Mouse (Mus musculus): Measurements from ENCODE around the gene Sec14l2. TPM values are rescaled to one million over a fixed set of nuclear protein-coding genes. Genes with fewer than 3 reads are reported as not detected.
"Not testable (repeated sequence)": the region's sequence is repeated elsewhere in the genome, so short reads cannot be mapped to it uniquely, and the experiment has no call there.

Gene Sec14l2
- polyA plus RNA-seq, 1 experiment from 2014 or later, result 2.0 TPM

DNA sequence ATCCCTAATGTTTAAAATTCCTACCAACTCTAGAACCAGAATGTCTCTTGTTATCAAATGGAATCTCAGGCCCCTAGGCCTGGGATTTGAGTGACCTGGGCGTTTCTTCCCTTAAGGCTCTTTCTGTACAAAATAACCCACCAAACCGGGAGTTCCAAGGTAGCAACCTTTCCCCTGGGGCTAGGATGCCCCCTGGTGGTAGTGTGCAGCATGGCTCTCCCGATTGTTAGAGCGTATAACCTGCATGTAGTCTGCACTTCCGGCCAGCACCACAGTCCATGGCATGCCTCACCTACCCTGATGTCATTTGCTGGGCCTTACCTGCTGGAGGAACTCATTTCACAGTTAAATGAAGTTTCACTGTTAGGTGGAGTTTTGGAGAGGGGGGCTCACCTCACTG lies 707 bp upstream of the Sec14l2 start:
- Histone ChIP-seq H3K36me3 (no peaks in the 10 kb centered on the region), H3K4me1 (peaks cover 3% of the 10 kb centered on the region; the same call in 1 of the 2 replicates), H3K9ac (no peak overlapping the region), H3K4me3 (no peak overlapping the region), H3K9me3 (no peaks in the 10 kb centered on the region), H3K27ac (no peak overlapping the region), H3K4me2 (no peak overlapping the region), H3K27me3 (peaks cover 10% of the 10 kb centered on the region; the same call in 1 of the 2 replicates)
- WGBS, result 59% methylated on average over 5 of the region's 5 CpGs
- ATAC-seq (ENCODE audit: insufficient number of reproducible peaks, low FRiP score, low TSS enrichment, low read depth), result no peak

DNA sequence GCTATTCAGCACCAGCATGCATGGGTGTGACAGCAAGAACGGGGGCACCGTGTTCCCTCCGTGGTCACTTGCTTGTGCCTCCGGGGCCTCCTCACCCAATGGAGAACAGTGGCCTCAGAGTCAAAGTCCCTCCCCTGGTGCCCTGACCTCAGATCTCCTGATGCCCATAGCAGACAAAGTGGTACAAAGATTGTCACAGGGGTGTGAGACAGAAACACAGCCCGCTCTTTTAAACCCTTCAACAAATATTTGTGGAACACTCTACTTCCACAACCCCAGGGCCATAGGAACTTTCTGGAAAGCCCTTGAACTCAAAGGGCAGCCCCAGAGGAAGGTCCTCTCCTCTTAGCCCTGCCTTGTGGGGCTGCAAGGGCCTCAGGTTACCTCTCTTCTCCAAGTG lies 989 bp downstream of the Sec14l2 start:
- H3K4me3 ChIP-seq, result no peak overlapping the region
- H3K4me1 ChIP-seq, result peaks cover 19% of the 10 kb centered on the region
- 82% methylated on average over 5 of the region's 5 CpGs for WGBS
- no peak for ATAC-seq (ENCODE audit: insufficient number of reproducible peaks, low FRiP score, low TSS enrichment, low read depth)
- H3K4me2 ChIP-seq, result no peak overlapping the region
- H3K36me3 ChIP-seq, result no peaks in the 10 kb centered on the region
- H3K27ac ChIP-seq, result no peak overlapping the region
- no peak overlapping the region for H3K9ac ChIP-seq
- peaks cover 13% of the 10 kb centered on the region; the same call in 1 of the 2 replicates for H3K27me3 ChIP-seq
- H3K9me3 ChIP-seq, result no peaks in the 10 kb centered on the region

DNA sequence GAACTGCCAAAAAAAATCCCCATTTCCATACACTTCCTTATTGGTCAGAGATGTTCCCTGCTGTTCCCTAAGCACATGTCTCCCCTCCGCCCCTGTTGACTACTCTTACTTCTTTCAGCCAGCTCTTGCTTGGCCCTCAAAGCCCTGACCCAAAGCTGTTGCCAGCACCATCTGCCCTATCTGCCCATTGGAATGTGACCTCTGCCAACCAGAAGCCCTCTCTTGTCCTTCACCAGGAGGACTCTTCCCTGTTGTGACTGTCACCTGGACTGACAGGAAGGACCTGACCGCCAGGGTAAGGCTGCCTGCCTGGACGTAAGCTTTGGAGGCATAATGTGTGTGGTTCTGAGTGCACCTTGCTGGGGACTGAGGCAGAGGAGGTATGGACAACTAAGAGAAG lies 1.5 kb downstream of the Sec14l2 start:
- Histone ChIP-seq H3K9ac (no peak overlapping the region), H3K27ac (no peak overlapping the region)

DNA sequence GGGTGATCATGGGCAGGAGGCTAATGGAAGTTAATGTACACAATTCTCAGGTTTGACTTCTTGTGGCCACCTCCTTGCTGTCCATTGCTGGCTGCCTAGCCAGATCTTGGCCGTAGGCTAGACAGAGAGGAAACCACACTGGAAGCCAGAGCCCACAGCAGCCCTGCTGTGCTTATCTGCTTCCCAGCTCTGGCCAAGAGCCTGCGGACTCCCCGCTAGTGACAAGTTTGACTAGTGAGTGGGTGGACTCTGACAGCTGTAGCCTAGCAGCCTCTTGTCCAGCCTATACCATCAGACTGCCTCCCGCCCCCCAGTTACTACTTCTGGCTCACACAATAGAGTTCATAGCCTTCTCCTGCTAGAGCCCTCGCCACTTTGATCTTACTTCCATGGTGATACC lies 3.6 kb downstream of the Sec14l2 start:
- no peak for ATAC-seq (ENCODE audit: insufficient number of reproducible peaks, low FRiP score, low TSS enrichment, low read depth)

More for the DNA sequence above, 1.5 kb downstream of the Sec14l2 start:
- WGBS, result 82% methylated on average over 3 of the region's 3 CpGs
- Histone ChIP-seq H3K4me1 (peaks cover 19% of the 10 kb centered on the region), H3K4me2 (no peak overlapping the region), H3K9me3 (no peaks in the 10 kb centered on the region), H3K4me3 (no peak overlapping the region), H3K27me3 (peaks cover 13% of the 10 kb centered on the region; the same call in 1 of the 2 replicates), H3K36me3 (no peaks in the 10 kb centered on the region)
- no peak for ATAC-seq (ENCODE audit: insufficient number of reproducible peaks, low FRiP score, low TSS enrichment, low read depth)

DNA sequence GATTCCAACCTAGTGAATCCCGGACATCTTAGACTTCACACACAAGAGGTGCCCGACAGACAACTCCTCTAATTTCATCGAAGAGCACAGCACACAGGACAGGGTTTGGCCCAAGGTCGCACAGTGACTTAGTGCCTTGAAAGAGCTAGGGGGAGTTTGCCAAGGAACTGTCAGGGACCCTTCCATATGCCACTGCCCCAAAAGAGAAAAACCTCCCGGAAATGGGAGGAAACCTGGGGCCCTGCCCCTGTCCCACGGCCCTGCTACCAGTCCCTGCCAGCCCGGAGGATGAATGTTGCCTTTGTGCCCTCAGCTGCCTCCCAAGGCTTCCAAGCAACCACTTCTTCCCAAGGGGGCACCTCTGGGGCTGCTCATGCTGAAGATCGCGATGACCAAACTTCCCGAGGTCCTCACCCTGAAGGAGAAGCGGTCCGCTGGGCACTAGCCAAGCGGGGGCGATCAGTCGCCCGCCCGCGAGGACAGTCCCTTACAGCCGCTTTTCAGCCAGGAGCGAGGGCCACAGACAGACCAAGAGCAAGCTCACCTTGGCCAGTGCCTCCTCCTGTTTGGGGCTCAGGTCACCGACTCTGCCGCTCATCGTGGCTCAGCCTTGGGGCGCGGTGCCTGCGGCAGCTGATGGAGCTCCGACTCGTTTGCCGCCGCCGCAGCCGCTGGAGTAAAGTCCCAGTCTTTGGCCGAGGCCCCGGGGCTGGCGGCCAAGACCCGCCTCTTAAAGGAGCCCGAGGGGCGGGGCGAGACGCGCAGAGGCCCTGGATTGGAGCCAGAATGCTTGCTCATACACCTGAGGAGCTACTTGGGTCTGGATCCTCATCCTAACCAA lies 4.9 kb downstream of the Sec14l2 start:
- Histone ChIP-seq H3K9me3 (no peaks in the 10 kb centered on the region), H3K4me1 (peaks cover 19% of the 10 kb centered on the region), H3K27ac (peak overlapping the region; percentile 78), H3K27me3 (peaks cover 13% of the 10 kb centered on the region; the same call in 1 of the 2 replicates), H3K4me2 (peak overlapping the region; percentile 94), H3K4me3 (peak overlapping the region; percentile 53), H3K9ac (peak overlapping the region; percentile 58), H3K36me3 (no peaks in the 10 kb centered on the region)
- 3% methylated on average over 41 of the region's 41 CpGs for WGBS
- peak; percentile 36; the same call in 1 of the 2 replicates for ATAC-seq (ENCODE audit: insufficient number of reproducible peaks, low FRiP score, low TSS enrichment, low read depth)

More for the DNA sequence above, 3.6 kb downstream of the Sec14l2 start:
- no peaks in the 10 kb centered on the region for H3K36me3 ChIP-seq
- H3K27ac ChIP-seq, result no peak overlapping the region
- WGBS, result 73% methylated on average over 5 of the region's 5 CpGs
- H3K4me3 ChIP-seq, result no peak overlapping the region
- no peak overlapping the region for H3K9ac ChIP-seq
- H3K4me2 ChIP-seq, result no peak overlapping the region
- no peaks in the 10 kb centered on the region for H3K9me3 ChIP-seq
- H3K4me1 ChIP-seq, result peaks cover 19% of the 10 kb centered on the region
- H3K27me3 ChIP-seq, result peaks cover 13% of the 10 kb centered on the region; the same call in 1 of the 2 replicates

DNA sequence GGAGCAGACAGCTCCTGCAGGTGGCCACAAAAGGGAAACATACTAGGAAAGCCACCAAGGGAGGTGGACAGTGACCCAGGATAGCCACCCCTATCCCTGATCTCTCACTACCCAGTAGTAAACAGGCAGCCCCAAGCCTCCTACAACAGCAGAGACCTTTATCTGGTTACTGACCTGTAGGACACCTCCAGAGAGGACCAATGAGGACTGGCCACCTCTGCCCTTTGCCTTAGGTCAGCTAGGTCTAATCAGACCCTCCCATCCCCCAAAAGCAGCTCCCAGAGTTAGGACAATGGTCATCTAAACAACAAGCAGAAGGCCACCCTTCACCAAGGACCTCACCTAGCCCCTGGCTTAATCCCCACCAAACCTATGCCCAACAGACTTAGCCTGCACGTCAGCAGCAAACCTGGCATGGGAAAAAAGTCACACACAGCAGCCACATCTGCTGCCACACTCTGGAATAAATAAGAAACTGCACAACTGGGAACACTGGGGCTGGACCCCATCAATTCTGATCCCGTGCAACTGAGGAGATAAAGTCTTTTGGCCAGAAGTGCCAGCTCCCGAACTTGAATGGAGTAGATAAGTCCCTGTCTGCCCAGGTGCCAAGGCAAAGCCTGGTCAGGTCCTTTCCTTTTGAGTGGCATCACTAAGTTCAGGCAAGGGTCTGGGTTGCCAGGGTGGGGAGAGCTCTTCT lies 5.7 kb downstream of the Sec14l2 start:
- Histone ChIP-seq H3K9ac (peak overlapping the region; percentile 58; the same call in 1 of the 2 replicates), H3K9me3 (no peaks in the 10 kb centered on the region), H3K4me3 (peak overlapping the region; percentile 53), H3K36me3 (no peaks in the 10 kb centered on the region), H3K4me2 (peak overlapping the region; percentile 94), H3K4me1 (peaks cover 19% of the 10 kb centered on the region), H3K27ac (peak overlapping the region; percentile 78; the same call in 1 of the 2 replicates), H3K27me3 (peaks cover 13% of the 10 kb centered on the region; the same call in 1 of the 2 replicates)
- 24% methylated on average over 3 of the region's 3 CpGs for WGBS
- ATAC-seq (ENCODE audit: insufficient number of reproducible peaks, low FRiP score, low TSS enrichment, low read depth), result no peak

DNA sequence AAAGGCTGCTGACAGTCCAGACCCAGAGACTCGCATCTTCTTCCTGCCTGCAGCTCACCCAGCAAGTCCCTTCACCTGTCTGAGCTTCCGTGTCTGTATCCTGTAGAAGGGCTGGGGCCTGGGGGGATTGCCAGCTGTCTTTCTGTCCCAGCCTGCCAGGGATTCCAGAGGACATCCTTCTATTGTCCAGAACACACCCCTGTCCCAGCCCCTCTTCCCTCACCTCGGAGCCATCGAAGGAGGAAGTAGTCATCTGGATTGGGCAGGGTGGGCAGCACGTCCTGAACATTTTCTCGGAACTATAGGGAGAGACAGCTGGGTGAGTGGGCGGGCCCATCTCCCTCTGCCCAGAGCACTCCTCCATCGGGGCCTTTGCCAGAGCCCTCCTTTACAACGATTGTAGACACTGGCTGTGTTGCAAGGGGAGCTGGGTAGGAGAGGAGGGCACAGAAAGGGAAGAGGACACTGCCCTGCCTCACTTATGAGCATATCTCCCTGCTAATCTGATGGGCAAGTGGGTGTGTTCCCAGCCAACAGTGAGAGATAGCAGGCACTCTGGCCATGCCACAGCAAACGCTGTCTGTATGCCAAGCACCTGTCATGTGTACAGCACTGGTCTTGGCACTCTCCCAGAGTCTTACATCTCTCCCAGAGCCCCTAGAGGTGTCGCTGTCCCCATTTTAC lies 6.6 kb downstream of the Sec14l2 start:
- 0 out of 2 replicates have a peak, but pooled peaks have one; percentile 3 for ATAC-seq (ENCODE audit: insufficient number of reproducible peaks, low FRiP score, low TSS enrichment, low read depth)
- no peak overlapping the region for H3K4me2 ChIP-seq
- H3K9ac ChIP-seq, result no peak overlapping the region

DNA sequence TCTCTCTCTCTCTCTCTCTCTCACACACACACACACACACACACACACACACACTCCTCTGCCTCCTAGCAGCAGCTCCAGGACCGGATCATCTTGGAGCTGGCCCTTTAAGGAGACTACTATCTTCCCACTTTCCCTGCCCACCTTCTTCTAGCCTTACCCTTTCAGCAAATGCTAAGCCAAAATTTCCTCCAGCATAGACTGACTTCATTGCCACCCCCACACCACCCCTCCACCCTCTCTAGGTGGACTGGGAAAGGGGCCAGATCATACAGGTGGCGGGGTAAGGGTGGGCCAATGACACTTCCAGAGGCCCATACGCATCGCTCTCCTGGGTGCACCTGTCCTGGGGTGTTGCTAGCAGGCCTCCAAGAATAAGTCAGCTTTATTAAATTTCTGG lies 7.8 kb downstream of the Sec14l2 start:
- no peak overlapping the region for H3K9ac ChIP-seq
- H3K27ac ChIP-seq, result no peak overlapping the region
- H3K4me3 ChIP-seq, result no peak overlapping the region
- H3K9me3 ChIP-seq, result no peaks in the 10 kb centered on the region
- no peak overlapping the region for H3K4me2 ChIP-seq
- H3K4me1 ChIP-seq, result peaks cover 19% of the 10 kb centered on the region
- H3K36me3 ChIP-seq, result no peaks in the 10 kb centered on the region
- WGBS, result 86% methylated on average over 4 of the region's 4 CpGs
- ATAC-seq (ENCODE audit: insufficient number of reproducible peaks, low FRiP score, low TSS enrichment, low read depth), result no peak
- H3K27me3 ChIP-seq, result peaks cover 9% of the 10 kb centered on the region; the same call in 1 of the 2 replicates

More for the DNA sequence above, 6.6 kb downstream of the Sec14l2 start:
- H3K4me1 ChIP-seq, result peaks cover 19% of the 10 kb centered on the region
- H3K27me3 ChIP-seq, result peaks cover 13% of the 10 kb centered on the region; the same call in 1 of the 2 replicates
- no peak overlapping the region for H3K4me3 ChIP-seq
- H3K36me3 ChIP-seq, result no peaks in the 10 kb centered on the region
- WGBS, result 48% methylated on average over 11 of the region's 11 CpGs
- H3K27ac ChIP-seq, result no peak overlapping the region
- no peaks in the 10 kb centered on the region for H3K9me3 ChIP-seq

DNA sequence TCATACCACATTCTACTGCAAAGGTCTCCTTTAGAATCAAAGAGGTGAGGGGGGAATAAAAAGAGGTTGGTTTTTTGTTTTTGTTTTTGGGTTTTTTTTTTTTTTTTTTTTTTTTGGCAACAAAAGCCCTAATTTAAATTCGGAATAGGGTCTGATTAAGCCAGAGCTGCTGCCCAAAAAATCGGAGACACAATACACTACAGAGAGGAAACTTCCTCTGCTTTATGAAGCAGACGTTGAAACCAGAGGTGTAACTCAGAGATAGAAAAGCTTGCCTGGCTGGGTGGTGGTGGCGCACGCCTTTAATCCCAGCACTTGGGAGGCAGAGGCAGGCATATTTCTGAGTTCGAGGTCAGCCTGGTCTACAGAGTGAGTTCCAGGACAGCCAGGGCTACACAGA lies 8.7 kb downstream of the Sec14l2 start:
- WGBS, result 84% methylated on average over 6 of the region's 6 CpGs
- H3K4me1 ChIP-seq, result peaks cover 19% of the 10 kb centered on the region
- not testable (repeated sequence) for H3K9me3 ChIP-seq; H3K9ac ChIP-seq; ATAC-seq (ENCODE audit: insufficient number of reproducible peaks, low FRiP score, low TSS enrichment, low read depth); H3K4me2 ChIP-seq; H3K27ac ChIP-seq; H3K36me3 ChIP-seq; H3K27me3 ChIP-seq; H3K4me3 ChIP-seq

DNA sequence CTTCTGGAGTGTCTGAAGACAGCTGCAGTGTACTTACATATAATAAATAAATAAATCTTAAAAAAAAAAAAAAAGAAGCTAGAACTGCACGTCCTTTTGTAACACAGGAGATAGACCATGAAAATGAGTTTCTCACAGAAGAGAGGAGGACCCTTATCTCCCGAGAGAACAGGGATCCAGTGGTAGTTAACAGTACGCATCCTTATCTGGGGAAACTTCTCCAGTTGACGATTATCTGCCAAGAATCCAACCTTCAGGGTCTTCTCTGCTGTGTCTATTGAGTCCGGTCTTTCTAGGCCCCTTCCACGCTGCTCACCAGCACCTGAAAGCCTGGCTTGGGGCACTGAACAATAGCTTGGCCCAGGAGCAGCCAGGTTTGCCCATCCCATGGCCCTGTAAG lies 9.2 kb downstream of the Sec14l2 start:
- H3K36me3 ChIP-seq, result no peaks in the 10 kb centered on the region
- no peak overlapping the region for H3K4me2 ChIP-seq
- ATAC-seq (ENCODE audit: insufficient number of reproducible peaks, low FRiP score, low TSS enrichment, low read depth), result no peak
- 0 out of 2 replicates have a peak, but pooled peaks cover 3% of the 10 kb centered on the region for H3K27me3 ChIP-seq
- H3K9ac ChIP-seq, result no peak overlapping the region
- H3K4me1 ChIP-seq, result peaks cover 17% of the 10 kb centered on the region
- H3K4me3 ChIP-seq, result no peak overlapping the region
- no peak overlapping the region for H3K27ac ChIP-seq
- WGBS, result 88% methylated on average over 6 of the region's 6 CpGs
- no peaks in the 10 kb centered on the region for H3K9me3 ChIP-seq

DNA sequence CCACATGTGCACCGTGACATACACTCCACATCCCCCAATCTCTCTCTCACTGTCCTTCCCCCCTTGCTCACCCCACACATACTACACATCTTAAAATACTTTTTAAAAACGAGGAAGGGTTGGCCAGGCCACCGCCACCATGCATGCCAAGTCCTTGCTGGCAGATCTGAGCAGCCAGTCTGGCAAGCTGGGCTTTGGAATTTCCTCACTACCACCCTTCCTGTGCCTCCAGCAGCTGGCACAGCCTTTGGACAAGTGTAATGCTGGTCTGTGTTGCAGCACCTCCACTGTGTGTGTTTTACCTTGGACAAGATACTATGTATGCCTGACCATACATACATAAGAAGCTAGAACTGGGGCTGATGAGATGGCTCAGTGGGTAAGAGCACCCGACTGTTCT lies 9.7 kb downstream of the Sec14l2 start:
- Histone ChIP-seq H3K4me3 (no peak overlapping the region), H3K4me1 (peaks cover 13% of the 10 kb centered on the region), H3K4me2 (no peak overlapping the region), H3K9ac (no peak overlapping the region), H3K9me3 (no peaks in the 10 kb centered on the region), H3K27ac (no peak overlapping the region), H3K36me3 (peaks cover 3% of the 10 kb centered on the region; the same call in 1 of the 2 replicates), H3K27me3 (0 out of 2 replicates have a peak, but pooled peaks cover 3% of the 10 kb centered on the region)
- WGBS, result 74% methylated on average over 4 of the region's 4 CpGs
- no peak for ATAC-seq (ENCODE audit: insufficient number of reproducible peaks, low FRiP score, low TSS enrichment, low read depth)
